Mouse (Mus musculus) heart, embryonic 16.5 days (tissue): ENCODE data around the gene Grap2. TPM values are rescaled to one million over a fixed set of nuclear protein-coding genes. Genes with fewer than 3 reads are reported as not detected.
"Not testable (repeated sequence)": the region's sequence is repeated elsewhere in the genome, so short reads cannot be mapped to it uniquely, and the experiment has no call there.

Source experiments
- ATAC-seq: fragments of 200-750 bp; cut with Nextera tagmentation; replicated peaks from 2 replicates; pipeline ENCODE4 v1.8.0; 2017; ENCODE audit warnings: moderate number of reproducible peaks; ENCODE audit not compliant: insufficient read depth, low FRiP score; ENCODE audit errors: extremely low read depth
- H3K27ac ChIP-seq: fragments of 300-500 bp; sonication (generic); 2 replicates; pipeline ENCODE4 v1.5.1; 2014; ENCODE audit warnings: mild to moderate bottlenecking, low read length, control low read depth, moderate library complexity
- H3K27me3 ChIP-seq: fragments of 300-500 bp; sonication (generic); 2 replicates; pipeline ENCODE4 v1.6.1; 2014; ENCODE audit warnings: low read length, mixed read lengths; ENCODE audit not compliant: control insufficient read depth, insufficient read depth
- H3K36me3 ChIP-seq: fragments of 300-500 bp; sonication (generic); 2 replicates; pipeline ENCODE4 v1.6.1; 2014; ENCODE audit not compliant: control insufficient read depth, insufficient read depth
- H3K4me1 ChIP-seq: fragments of 300-500 bp; sonication (generic); 2 replicates; pipeline ENCODE4 v1.6.1; 2014; ENCODE audit warnings: low read length, mixed read lengths; ENCODE audit not compliant: control insufficient read depth, insufficient read depth
- H3K4me2 ChIP-seq: fragments of 300-500 bp; sonication (generic); 2 replicates; pipeline ENCODE4 v1.6.1; 2014; ENCODE audit warnings: low read depth, mild to moderate bottlenecking, control low read depth, low read length
- H3K4me3 ChIP-seq: fragments of 300-500 bp; sonication (generic); 2 replicates; pipeline ENCODE4 v1.5.1; 2014; ENCODE audit warnings: mild to moderate bottlenecking, control low read depth, low read length
- H3K9ac ChIP-seq: fragments of 300-500 bp; sonication (generic); 2 replicates; pipeline ENCODE4 v1.6.1; 2014; ENCODE audit warnings: low read length, control low read depth
- H3K9me3 ChIP-seq: fragments of 300-500 bp; sonication (generic); replicated peaks from 2 replicates; pipeline ENCODE4 v1.6.1; 2016; ENCODE audit warnings: low read length; ENCODE audit not compliant: control insufficient read depth
- WGBS: fragments of 180-500 bp; shearing (Covaris S2); extraction: QIAGEN DNeasy Blood & Tissue Kit; methylation state at CpG from one replicate; pipeline ENCODE4 v1.1.7; 2014; 5-methylcytosine and 5-hydroxymethylcytosine counted together
- polyA plus RNA-seq: library from polyadenylated mRNA; unstranded; fragments of >200 nt; fragmentation: Nextera tagmentation; extraction: Ambion mirVana; gene quantifications from 2 replicates; pipeline ENCODE4 v1.2.1, GENCODE M21; 2015

Grap2 gene
- polyA plus RNA-seq, 1 experiment from 2014 or later: 4.9 TPM

DNA sequence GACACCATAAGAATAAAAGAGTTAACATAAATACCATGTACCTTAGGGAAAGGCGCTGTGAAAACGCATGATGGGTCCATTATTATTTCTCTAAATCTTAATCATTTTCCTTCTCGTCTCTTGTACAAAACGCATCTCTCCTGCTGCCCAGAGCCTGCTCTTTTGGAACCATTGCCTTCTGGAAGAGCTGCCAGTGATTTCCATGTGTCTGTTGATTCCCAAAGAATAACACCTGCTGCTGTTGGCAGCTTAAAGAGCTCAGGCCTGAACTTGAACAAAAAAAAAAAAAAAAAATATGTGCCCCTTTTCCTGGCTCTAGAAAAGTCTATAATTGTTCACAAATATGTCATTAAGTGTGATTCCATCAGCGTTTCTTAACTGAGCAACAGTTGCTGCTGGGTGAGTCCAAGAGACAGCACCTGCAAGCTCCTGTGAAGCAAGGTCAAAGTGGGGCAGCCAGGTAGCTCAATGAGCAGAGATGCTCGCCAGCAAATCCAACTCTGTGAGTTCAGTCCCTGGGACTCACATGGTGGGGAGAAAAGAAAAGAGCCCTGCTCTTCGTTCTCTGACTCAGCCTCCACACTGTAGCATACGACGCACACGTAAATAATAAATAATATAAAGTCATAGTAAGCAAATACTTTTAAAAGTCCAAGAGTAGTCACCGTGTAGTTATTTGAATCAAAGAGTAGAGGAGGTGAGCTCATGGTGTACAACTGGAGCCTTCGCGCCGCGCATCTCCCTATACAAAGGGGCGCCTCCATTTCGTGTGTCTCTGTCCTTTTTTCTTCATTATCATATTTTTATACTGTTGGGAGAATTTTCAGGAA is 2.0 kb downstream of the Grap2 start:
- no peak overlapping the region for H3K4me3 ChIP-seq
- H3K4me1 ChIP-seq: peaks cover 3% of the 10 kb centered on the region; the same call in 1 of the 2 replicates
- no peaks in the 10 kb centered on the region for H3K36me3 ChIP-seq
- WGBS: 85% methylated on average over 17 of the region's 17 CpGs
- H3K27ac ChIP-seq: no peak overlapping the region
- no peak overlapping the region for H3K9ac ChIP-seq
- H3K27me3 ChIP-seq: peaks cover 27% of the 10 kb centered on the region
- ATAC-seq: no peak
- no peaks in the 10 kb centered on the region for H3K9me3 ChIP-seq
- H3K4me2 ChIP-seq: peak overlapping the region; percentile 2; the same call in 1 of the 2 replicates

DNA sequence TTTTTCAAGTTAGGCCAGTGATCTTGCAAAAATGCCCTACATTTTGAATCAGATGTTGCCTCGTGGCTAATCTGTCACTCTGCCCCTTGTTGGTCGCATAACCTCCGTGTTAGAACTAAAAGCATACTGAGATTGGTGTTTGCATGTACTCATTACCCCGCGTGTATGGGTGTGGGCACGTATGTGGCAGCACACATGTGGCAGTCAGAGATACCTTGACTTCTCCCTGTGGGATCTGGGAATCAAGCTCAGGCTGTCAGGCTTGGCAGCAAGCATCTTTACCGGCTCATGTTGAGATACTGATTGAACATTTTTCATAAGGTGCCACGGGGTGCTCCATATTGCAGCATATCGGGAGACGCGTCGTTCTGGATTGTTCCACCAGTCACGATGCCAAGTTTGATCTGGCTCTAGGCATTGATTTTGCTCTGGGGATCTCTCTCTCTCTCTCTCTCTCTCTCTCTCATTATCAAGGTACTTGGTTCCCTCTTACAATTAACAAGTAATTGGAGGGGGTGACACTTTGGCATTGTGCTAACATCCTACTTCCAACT is 3.5 kb downstream of the Grap2 start:
- Histone ChIP-seq H3K27me3 (peaks cover 24% of the 10 kb centered on the region), H3K4me3 (no peak overlapping the region), H3K4me2 (no peak overlapping the region), H3K36me3 (no peaks in the 10 kb centered on the region), H3K27ac (no peak overlapping the region), H3K4me1 (peaks cover 3% of the 10 kb centered on the region; the same call in 1 of the 2 replicates), H3K9me3 (no peaks in the 10 kb centered on the region), H3K9ac (no peak overlapping the region)
- WGBS: 87% methylated on average over 13 of the region's 13 CpGs
- ATAC-seq: no peak

- Histone ChIP-seq H3K27ac (no peak overlapping the region), H3K27me3 (peaks cover 24% of the 10 kb centered on the region), H3K4me2 (no peak overlapping the region), H3K9ac (no peak overlapping the region), H3K4me1 (peaks cover 3% of the 10 kb centered on the region; the same call in 1 of the 2 replicates), H3K4me3 (no peak overlapping the region), H3K36me3 (no peaks in the 10 kb centered on the region), H3K9me3 (no peaks in the 10 kb centered on the region)
- 77% methylated on average over 11 of the region's 11 CpGs for WGBS
- no peak for ATAC-seq
These were observed 4.1 kb downstream of the Grap2 start for GRCm38 (mm10) chr15:80576415-80576994.

GRCm38 (mm10) chr15:80577166-80577960 is 5.0 kb downstream of the Grap2 start:
- Histone ChIP-seq H3K4me2 (peak overlapping the region; percentile 28; the same call in 1 of the 2 replicates), H3K9ac (no peak overlapping the region)

DNA sequence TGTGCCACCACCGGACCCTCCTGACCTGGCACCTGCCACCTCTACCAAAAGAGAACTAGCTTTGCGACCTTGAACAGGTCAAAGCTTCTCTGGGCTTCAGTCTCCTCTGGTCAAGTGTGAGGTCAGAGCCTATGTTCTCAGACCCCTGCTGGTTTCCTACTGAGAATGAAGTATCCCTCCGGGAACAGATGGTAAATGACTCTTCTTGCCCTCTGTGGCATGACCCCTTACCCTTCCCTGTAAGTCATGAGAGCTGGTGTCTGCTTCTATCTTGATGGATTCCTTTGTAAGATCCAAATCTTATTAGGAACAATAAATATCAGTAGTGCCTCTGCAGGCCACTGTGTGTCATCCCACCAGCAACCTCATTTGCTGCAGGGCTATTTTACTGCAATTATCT is 6.7 kb downstream of the Grap2 start:
- no peaks in the 10 kb centered on the region for H3K9me3 ChIP-seq
- peaks cover 9% of the 10 kb centered on the region; the same call in 1 of the 2 replicates for H3K4me1 ChIP-seq
- H3K36me3 ChIP-seq: no peaks in the 10 kb centered on the region
- H3K4me2 ChIP-seq: no peak overlapping the region
- ATAC-seq: no peak
- no peak overlapping the region for H3K9ac ChIP-seq
- WGBS: 49% methylated on average over 3 of the region's 3 CpGs
- H3K4me3 ChIP-seq: no peak overlapping the region
- H3K27me3 ChIP-seq: peaks cover 15% of the 10 kb centered on the region
- no peak overlapping the region for H3K27ac ChIP-seq

More at GRCm38 (mm10) chr15:80577166-80577960, 5.0 kb downstream of the Grap2 start:
- Histone ChIP-seq H3K27me3 (peaks cover 20% of the 10 kb centered on the region), H3K9me3 (no peaks in the 10 kb centered on the region), H3K4me1 (peaks cover 4% of the 10 kb centered on the region; the same call in 1 of the 2 replicates), H3K27ac (no peak overlapping the region), H3K4me3 (no peak overlapping the region), H3K36me3 (no peaks in the 10 kb centered on the region)
- no peak for ATAC-seq
- WGBS: 18% methylated on average over 22 of the region's 22 CpGs

DNA sequence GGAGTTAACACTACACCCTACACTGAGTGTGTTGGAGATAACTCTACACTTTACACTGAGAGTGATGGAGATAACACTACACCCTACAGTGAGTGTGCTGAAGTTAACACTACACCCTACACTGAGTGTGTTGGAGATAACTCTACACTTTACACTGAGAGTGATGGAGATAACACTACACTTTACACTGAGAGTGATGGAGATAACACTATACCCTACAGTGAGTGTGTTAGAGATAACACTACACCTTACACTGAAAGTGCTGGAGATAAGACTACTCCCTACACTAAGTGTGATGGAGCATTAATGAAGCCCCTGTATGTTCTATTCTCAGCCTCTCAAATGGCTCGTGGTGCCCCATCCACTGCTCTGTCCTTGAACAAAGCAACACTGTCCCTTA is 8.2 kb downstream of the Grap2 start:
- not testable (repeated sequence) for H3K9me3 ChIP-seq, H3K27ac ChIP-seq, H3K36me3 ChIP-seq, H3K4me2 ChIP-seq, H3K4me1 ChIP-seq, ATAC-seq, H3K9ac ChIP-seq, H3K4me3 ChIP-seq
- 61% methylated on average over 1 of the region's 1 CpGs for WGBS
- peaks cover 13% of the 10 kb centered on the region for H3K27me3 ChIP-seq

DNA sequence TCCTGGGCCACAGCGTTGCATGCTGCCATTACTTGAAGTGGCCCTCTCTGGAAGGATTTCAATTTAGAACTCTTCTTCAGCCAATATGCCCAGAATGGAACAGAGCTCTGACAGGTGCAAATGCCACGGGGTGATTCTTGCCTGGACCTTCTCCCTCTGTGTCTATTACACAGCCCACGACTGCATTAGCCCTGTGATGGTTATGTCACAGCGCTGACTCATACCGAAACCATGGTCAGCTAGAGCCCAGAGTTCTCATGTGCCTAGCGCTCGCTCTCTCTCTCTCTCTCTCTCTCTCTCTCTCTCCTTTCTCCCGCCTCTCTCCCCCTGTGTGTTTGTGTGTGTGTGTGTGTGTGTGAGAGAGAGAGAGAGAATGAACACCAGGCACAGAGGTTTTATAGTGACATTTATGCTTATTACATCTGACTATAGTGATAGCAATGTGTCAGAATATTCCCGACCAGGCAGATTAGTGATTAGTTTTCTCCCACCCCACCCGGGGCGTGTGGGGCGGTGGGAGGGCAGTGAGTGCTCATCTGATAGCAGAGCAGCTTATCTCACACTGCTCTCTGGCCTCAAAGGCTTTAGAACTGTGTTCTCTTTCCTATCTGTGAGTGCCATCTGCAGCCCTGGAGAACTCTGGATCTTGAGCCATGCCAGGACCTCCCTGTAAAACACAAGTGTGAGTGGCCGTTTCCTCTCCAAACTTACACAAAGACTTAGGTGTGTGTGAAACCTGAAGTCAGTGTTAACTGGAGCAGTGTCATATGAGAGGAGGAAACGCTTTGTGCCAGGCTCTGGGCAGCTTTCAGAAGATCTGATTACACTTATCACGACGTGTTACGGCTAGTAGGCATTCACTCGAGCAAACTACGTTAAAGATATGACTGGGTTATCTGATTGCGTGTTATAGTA is 10.4 kb downstream of the Grap2 start:
- H3K27ac ChIP-seq: no peak overlapping the region
- H3K9me3 ChIP-seq: no peaks in the 10 kb centered on the region
- H3K9ac ChIP-seq: no peak overlapping the region
- peaks cover 3% of the 10 kb centered on the region for H3K27me3 ChIP-seq
- H3K4me3 ChIP-seq: no peak overlapping the region
- ATAC-seq: no peak
- no peak overlapping the region for H3K4me2 ChIP-seq
- peaks cover 9% of the 10 kb centered on the region; the same call in 1 of the 2 replicates for H3K4me1 ChIP-seq
- 39% methylated on average over 20 of the region's 20 CpGs for WGBS
- H3K36me3 ChIP-seq: no peaks in the 10 kb centered on the region

DNA sequence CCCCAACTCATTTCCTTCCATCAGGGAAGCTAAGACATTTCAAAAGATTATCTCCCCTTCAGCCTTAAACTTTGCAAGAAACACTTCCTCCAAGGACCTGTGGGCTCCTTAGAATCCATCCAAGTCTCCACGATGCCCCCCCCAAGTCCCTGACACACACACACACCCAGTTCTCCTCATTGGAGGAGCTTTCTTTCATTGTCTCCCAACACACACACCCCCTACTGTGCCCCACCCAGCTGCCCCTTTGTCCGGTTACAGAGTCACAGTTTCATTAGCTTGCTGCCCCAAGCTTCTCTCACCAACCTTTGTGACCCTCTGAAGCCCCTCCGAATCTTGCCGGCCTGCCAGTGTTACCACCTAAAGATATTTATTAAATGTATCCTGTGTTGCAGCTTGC is 13.9 kb downstream of the Grap2 start:
- Histone ChIP-seq H3K36me3 (no peaks in the 10 kb centered on the region), H3K4me1 (peaks cover 6% of the 10 kb centered on the region; the same call in 1 of the 2 replicates), H3K9me3 (no peaks in the 10 kb centered on the region), H3K4me3 (no peak overlapping the region), H3K4me2 (no peak overlapping the region), H3K27me3 (no peaks in the 10 kb centered on the region; the same call in 1 of the 2 replicates), H3K9ac (no peak overlapping the region), H3K27ac (no peak overlapping the region)
- ATAC-seq: no peak
- 72% methylated on average over 4 of the region's 4 CpGs for WGBS
